Mouse (Mus musculus): ENCODE results near the gene Elmo1. TPM values are rescaled to one million over a fixed set of nuclear protein-coding genes. Genes with fewer than 3 reads are reported as not detected.

The Elmo1 gene
- polyA plus RNA-seq, 1 experiment from 2014 or later = 43.2 TPM

- peaks cover 16% of the 10 kb centered on the region for H3K4me1 ChIP-seq (ENCODE audit: control insufficient read depth, insufficient read depth, low read length)
- no peaks in the 10 kb centered on the region for H3K27me3 ChIP-seq (ENCODE audit: control insufficient read depth, insufficient read depth, low read depth, low read length)
- H3K9ac ChIP-seq (ENCODE audit: low read depth, low read length) = no peak overlapping the region
- peak overlapping the region; percentile 90 for H3K27ac ChIP-seq (ENCODE audit: low read length)
- no peaks in the 10 kb centered on the region for H3K36me3 ChIP-seq (ENCODE audit: control insufficient read depth, insufficient read depth, low read length)
- H3K9me3 ChIP-seq (replicated peaks; ENCODE audit: control insufficient read depth, low read length, poor library complexity, severe bottlenecking) = no peaks in the 10 kb centered on the region
- WGBS = under 1% methylated on average over 6 of the region's 6 CpGs
- peak; percentile 64 for ATAC-seq
- peak overlapping the region; percentile 50 for H3K4me3 ChIP-seq (ENCODE audit: low read depth, low read length)
- peak overlapping the region; percentile 70 for H3K4me2 ChIP-seq (ENCODE audit: low read length)
Measured at GRCm38 (mm10) chr13:20471732-20472131, 381.3 kb downstream of the Elmo1 start.

- Histone ChIP-seq H3K36me3 (ENCODE audit: control insufficient read depth, insufficient read depth, low read length) (no peaks in the 10 kb centered on the region), H3K4me3 (ENCODE audit: low read depth, low read length) (peak overlapping the region; percentile 50), H3K9ac (ENCODE audit: low read depth, low read length) (peak overlapping the region; percentile 68), H3K9me3 (replicated peaks; ENCODE audit: control insufficient read depth, low read length, poor library complexity, severe bottlenecking) (no peaks in the 10 kb centered on the region), H3K27ac (ENCODE audit: low read length) (peak overlapping the region; percentile 90), H3K4me1 (ENCODE audit: control insufficient read depth, insufficient read depth, low read length) (peaks cover 16% of the 10 kb centered on the region), H3K4me2 (ENCODE audit: low read length) (peak overlapping the region; percentile 70), H3K27me3 (ENCODE audit: control insufficient read depth, insufficient read depth, low read depth, low read length) (no peaks in the 10 kb centered on the region)
- WGBS = 6% methylated on average over 10 of the region's 10 CpGs
- ATAC-seq = peak; percentile 83
Measured at GRCm38 (mm10) chr13:20472301-20472831, 382.0 kb downstream of the Elmo1 start.

GRCm38 (mm10) chr13:20472891-20473539 is 382.6 kb downstream of the Elmo1 start:
- Histone ChIP-seq H3K4me2 (ENCODE audit: low read length) (peak overlapping the region; percentile 70), H3K27me3 (ENCODE audit: control insufficient read depth, insufficient read depth, low read depth, low read length) (no peaks in the 10 kb centered on the region), H3K36me3 (ENCODE audit: control insufficient read depth, insufficient read depth, low read length) (no peaks in the 10 kb centered on the region), H3K9me3 (replicated peaks; ENCODE audit: control insufficient read depth, low read length, poor library complexity, severe bottlenecking) (no peaks in the 10 kb centered on the region), H3K27ac (ENCODE audit: low read length) (peak overlapping the region; percentile 90), H3K9ac (ENCODE audit: low read depth, low read length) (peak overlapping the region; percentile 68), H3K4me1 (ENCODE audit: control insufficient read depth, insufficient read depth, low read length) (peaks cover 16% of the 10 kb centered on the region), H3K4me3 (ENCODE audit: low read depth, low read length) (peak overlapping the region; percentile 50)
- 9% methylated on average over 15 of the region's 15 CpGs for WGBS
- peak; percentile 91 for ATAC-seq

- H3K9ac ChIP-seq (ENCODE audit: low read depth, low read length) = peak overlapping the region; percentile 68
- ATAC-seq = 0 out of 2 replicates have a peak, but pooled peaks have one; percentile 6
- WGBS = 25% methylated on average over 7 of the region's 7 CpGs
- no peaks in the 10 kb centered on the region for H3K9me3 ChIP-seq (replicated peaks; ENCODE audit: control insufficient read depth, low read length, poor library complexity, severe bottlenecking)
- peak overlapping the region; percentile 70 for H3K4me2 ChIP-seq (ENCODE audit: low read length)
- H3K4me1 ChIP-seq (ENCODE audit: control insufficient read depth, insufficient read depth, low read length) = peaks cover 16% of the 10 kb centered on the region
- peak overlapping the region; percentile 90 for H3K27ac ChIP-seq (ENCODE audit: low read length)
- H3K36me3 ChIP-seq (ENCODE audit: control insufficient read depth, insufficient read depth, low read length) = no peaks in the 10 kb centered on the region
- peak overlapping the region; percentile 50 for H3K4me3 ChIP-seq (ENCODE audit: low read depth, low read length)
- H3K27me3 ChIP-seq (ENCODE audit: control insufficient read depth, insufficient read depth, low read depth, low read length) = no peaks in the 10 kb centered on the region
Measured at GRCm38 (mm10) chr13:20473641-20474078, 383.3 kb downstream of the Elmo1 start.

- H3K36me3 ChIP-seq (ENCODE audit: control insufficient read depth, insufficient read depth, low read length) = no peaks in the 10 kb centered on the region
- 77% methylated on average over 4 of the region's 4 CpGs for WGBS
- no peaks in the 10 kb centered on the region for H3K9me3 ChIP-seq (replicated peaks; ENCODE audit: control insufficient read depth, low read length, poor library complexity, severe bottlenecking)
- peaks cover 16% of the 10 kb centered on the region for H3K4me1 ChIP-seq (ENCODE audit: control insufficient read depth, insufficient read depth, low read length)
- H3K27ac ChIP-seq (ENCODE audit: low read length) = peak overlapping the region; percentile 2; the same call in 1 of the 2 replicates
- peak overlapping the region; percentile 70 for H3K4me2 ChIP-seq (ENCODE audit: low read length)
- no peak for ATAC-seq
- peak overlapping the region; percentile 50 for H3K4me3 ChIP-seq (ENCODE audit: low read depth, low read length)
- H3K27me3 ChIP-seq (ENCODE audit: control insufficient read depth, insufficient read depth, low read depth, low read length) = no peaks in the 10 kb centered on the region
- H3K9ac ChIP-seq (ENCODE audit: low read depth, low read length) = peak overlapping the region; percentile 68
Measured at GRCm38 (mm10) chr13:20474600-20474999, 384.2 kb downstream of the Elmo1 start.

GRCm38 (mm10) chr13:20481805-20482204 is 391.4 kb downstream of the Elmo1 start:
- WGBS = 90% methylated on average over 1 of the region's 1 CpGs
- Histone ChIP-seq H3K4me1 (ENCODE audit: control insufficient read depth, insufficient read depth, low read length) (0 out of 2 replicates have a peak, but pooled peaks cover 3% of the 10 kb centered on the region), H3K9me3 (replicated peaks; ENCODE audit: control insufficient read depth, low read length, poor library complexity, severe bottlenecking) (no peaks in the 10 kb centered on the region), H3K4me3 (ENCODE audit: low read depth, low read length) (no peak overlapping the region), H3K4me2 (ENCODE audit: low read length) (no peak overlapping the region), H3K27me3 (ENCODE audit: control insufficient read depth, insufficient read depth, low read depth, low read length) (no peaks in the 10 kb centered on the region), H3K36me3 (ENCODE audit: control insufficient read depth, insufficient read depth, low read length) (no peaks in the 10 kb centered on the region), H3K9ac (ENCODE audit: low read depth, low read length) (no peak overlapping the region), H3K27ac (ENCODE audit: low read length) (no peak overlapping the region)
- no peak for ATAC-seq

GRCm38 (mm10) chr13:20489110-20489509 is 398.7 kb downstream of the Elmo1 start:
- Histone ChIP-seq H3K4me3 (ENCODE audit: low read depth, low read length) (no peak overlapping the region), H3K9ac (ENCODE audit: low read depth, low read length) (no peak overlapping the region), H3K9me3 (replicated peaks; ENCODE audit: control insufficient read depth, low read length, poor library complexity, severe bottlenecking) (no peaks in the 10 kb centered on the region), H3K27me3 (ENCODE audit: control insufficient read depth, insufficient read depth, low read depth, low read length) (no peaks in the 10 kb centered on the region), H3K4me2 (ENCODE audit: low read length) (no peak overlapping the region), H3K27ac (ENCODE audit: low read length) (no peak overlapping the region), H3K4me1 (ENCODE audit: control insufficient read depth, insufficient read depth, low read length) (peaks cover 7% of the 10 kb centered on the region), H3K36me3 (ENCODE audit: control insufficient read depth, insufficient read depth, low read length) (no peaks in the 10 kb centered on the region)
- no peak for ATAC-seq
- WGBS = 64% methylated on average over 3 of the region's 3 CpGs

GRCm38 (mm10) chr13:20489698-20490417 is 399.5 kb downstream of the Elmo1 start:
- H3K9me3 ChIP-seq (replicated peaks; ENCODE audit: control insufficient read depth, low read length, poor library complexity, severe bottlenecking) = no peaks in the 10 kb centered on the region
- peaks cover 7% of the 10 kb centered on the region for H3K4me1 ChIP-seq (ENCODE audit: control insufficient read depth, insufficient read depth, low read length)
- WGBS = 46% methylated on average over 8 of the region's 8 CpGs
- H3K4me2 ChIP-seq (ENCODE audit: low read length) = no peak overlapping the region
- ATAC-seq = peak; percentile 67; the same call in 1 of the 2 replicates
- H3K27me3 ChIP-seq (ENCODE audit: control insufficient read depth, insufficient read depth, low read depth, low read length) = no peaks in the 10 kb centered on the region
- H3K4me3 ChIP-seq (ENCODE audit: low read depth, low read length) = no peak overlapping the region
- H3K36me3 ChIP-seq (ENCODE audit: control insufficient read depth, insufficient read depth, low read length) = no peaks in the 10 kb centered on the region
- no peak overlapping the region for H3K9ac ChIP-seq (ENCODE audit: low read depth, low read length)
- no peak overlapping the region for H3K27ac ChIP-seq (ENCODE audit: low read length)

Measured in midbrain, embryonic 16.5 days (tissue).